Mouse (Mus musculus): ENCODE results near the gene Eif3i. TPM values are rescaled to one million over a fixed set of nuclear protein-coding genes. Genes with fewer than 3 reads are reported as not detected.

The Eif3i gene
- polyA plus RNA-seq, 1 experiment from 2014 or later = 307 TPM

GRCm38 (mm10) chr4:129577688-129578087, 22.8 kb downstream of the Eif3i start:
- H3K9ac ChIP-seq (replicated peaks; ENCODE audit: low read length) = peak overlapping the region; percentile 56; the same call in 1 of the 2 replicates
- 73% methylated on average over 7 of the region's 7 CpGs for WGBS
- H3K4me2 ChIP-seq (replicated peaks; ENCODE audit: low read depth, low read length) = peak overlapping the region; percentile 41

GRCm38 (mm10) chr4:129576863-129577491, 23.5 kb downstream of the Eif3i start:
- ATAC-seq (ENCODE audit: low FRiP score, low TSS enrichment) = no peak; the same call in 1 of the 2 replicates
- H3K4me2 ChIP-seq (replicated peaks; ENCODE audit: low read depth, low read length) = peak overlapping the region; percentile 41
- peak overlapping the region; percentile 34 for H3K4me3 ChIP-seq (ENCODE audit: low read length)
- peaks cover 17% of the 10 kb centered on the region for H3K4me1 ChIP-seq (ENCODE audit: insufficient read depth, low read length)
- H3K9me3 ChIP-seq (ENCODE audit: low read length) = no peaks in the 10 kb centered on the region
- H3K27ac ChIP-seq (ENCODE audit: low read length) = no peak overlapping the region
- no peaks in the 10 kb centered on the region for H3K27me3 ChIP-seq (ENCODE audit: insufficient read depth, low read length)
- H3K36me3 ChIP-seq (ENCODE audit: insufficient read depth, low read length) = no peaks in the 10 kb centered on the region
- peak overlapping the region; percentile 56 for H3K9ac ChIP-seq (replicated peaks; ENCODE audit: low read length)
- WGBS = 34% methylated on average over 21 of the region's 21 CpGs

More at GRCm38 (mm10) chr4:129577688-129578087, 22.8 kb downstream of the Eif3i start:
- H3K4me3 ChIP-seq (ENCODE audit: low read length) = peak overlapping the region; percentile 34
- no peak for ATAC-seq (ENCODE audit: low FRiP score, low TSS enrichment)
- no peaks in the 10 kb centered on the region for H3K36me3 ChIP-seq (ENCODE audit: insufficient read depth, low read length)
- no peaks in the 10 kb centered on the region for H3K27me3 ChIP-seq (ENCODE audit: insufficient read depth, low read length)
- H3K27ac ChIP-seq (ENCODE audit: low read length) = peak overlapping the region; percentile 46; the same call in 1 of the 2 replicates
- peaks cover 17% of the 10 kb centered on the region for H3K4me1 ChIP-seq (ENCODE audit: insufficient read depth, low read length)
- no peaks in the 10 kb centered on the region for H3K9me3 ChIP-seq (ENCODE audit: low read length)

- Histone ChIP-seq H3K9ac (replicated peaks; ENCODE audit: low read length) (peak overlapping the region; percentile 53; the same call in 1 of the 2 replicates), H3K4me3 (ENCODE audit: low read length) (no peak overlapping the region; the same call in 1 of the 2 replicates), H3K4me2 (replicated peaks; ENCODE audit: low read depth, low read length) (peak overlapping the region; percentile 31; the same call in 1 of the 2 replicates), H3K4me1 (ENCODE audit: insufficient read depth, low read length) (peaks cover 16% of the 10 kb centered on the region), H3K36me3 (ENCODE audit: insufficient read depth, low read length) (no peaks in the 10 kb centered on the region), H3K27ac (ENCODE audit: low read length) (peak overlapping the region; percentile 79), H3K9me3 (ENCODE audit: low read length) (no peaks in the 10 kb centered on the region), H3K27me3 (ENCODE audit: insufficient read depth, low read length) (no peaks in the 10 kb centered on the region)
- ATAC-seq (ENCODE audit: low FRiP score, low TSS enrichment) = peak; percentile 53
- WGBS = 18% methylated on average over 7 of the region's 8 CpGs
These were observed 25.1 kb downstream of the Eif3i start for GRCm38 (mm10) chr4:129575171-129575844.

- Histone ChIP-seq H3K4me3 (ENCODE audit: low read length) (no peak within 1 kb of the TSS), H3K9me3 (ENCODE audit: low read length) (no peaks in the 10 kb centered on the region), H3K4me1 (ENCODE audit: insufficient read depth, low read length) (peaks cover 13% of the 10 kb centered on the region), H3K36me3 (ENCODE audit: insufficient read depth, low read length) (no peaks in the 10 kb centered on the region), H3K27me3 (ENCODE audit: insufficient read depth, low read length) (no peaks in the 10 kb centered on the region), H3K4me2 (replicated peaks; ENCODE audit: low read depth, low read length) (no peak within 1 kb of the TSS), H3K27ac (ENCODE audit: low read length) (peak within 1 kb of the TSS; percentile 54), H3K9ac (replicated peaks; ENCODE audit: low read length) (no peak within 1 kb of the TSS)
- ATAC-seq (ENCODE audit: low FRiP score, low TSS enrichment) = no peak
- WGBS = 93% methylated on average over 8 of the region's 8 CpGs
These were observed 27.0 kb downstream of the Eif3i start, which contains the start of gene Lck for GRCm38 (mm10) chr4:129573430-129573829. Gene Lck, minus strand, starts transcription at chr4:129573641.

- H3K27ac ChIP-seq (ENCODE audit: low read length) = peak overlapping the region; percentile 54
- H3K9ac ChIP-seq (replicated peaks; ENCODE audit: low read length) = no peak overlapping the region
- no peaks in the 10 kb centered on the region for H3K36me3 ChIP-seq (ENCODE audit: insufficient read depth, low read length)
- no peak overlapping the region for H3K4me2 ChIP-seq (replicated peaks; ENCODE audit: low read depth, low read length)
- H3K9me3 ChIP-seq (ENCODE audit: low read length) = no peaks in the 10 kb centered on the region
- H3K4me1 ChIP-seq (ENCODE audit: insufficient read depth, low read length) = peaks cover 13% of the 10 kb centered on the region
- no peaks in the 10 kb centered on the region for H3K27me3 ChIP-seq (ENCODE audit: insufficient read depth, low read length)
- H3K4me3 ChIP-seq (ENCODE audit: low read length) = no peak overlapping the region
- no peak for ATAC-seq (ENCODE audit: low FRiP score, low TSS enrichment)
- WGBS = 84% methylated on average over 4 of the region's 4 CpGs
These were observed 27.4 kb downstream of the Eif3i start for GRCm38 (mm10) chr4:129573093-129573370.

- WGBS = 69% methylated on average over 13 of the region's 13 CpGs
- no peak for ATAC-seq (ENCODE audit: low FRiP score, low TSS enrichment)
- H3K9ac ChIP-seq (replicated peaks; ENCODE audit: low read length) = no peak overlapping the region
- no peaks in the 10 kb centered on the region for H3K36me3 ChIP-seq (ENCODE audit: insufficient read depth, low read length)
- no peaks in the 10 kb centered on the region for H3K9me3 ChIP-seq (ENCODE audit: low read length)
- no peak overlapping the region for H3K4me3 ChIP-seq (ENCODE audit: low read length)
- no peaks in the 10 kb centered on the region for H3K27me3 ChIP-seq (ENCODE audit: insufficient read depth, low read length)
- peaks cover 13% of the 10 kb centered on the region for H3K4me1 ChIP-seq (ENCODE audit: insufficient read depth, low read length)
- peak overlapping the region; percentile 54 for H3K27ac ChIP-seq (ENCODE audit: low read length)
- H3K4me2 ChIP-seq (replicated peaks; ENCODE audit: low read depth, low read length) = no peak overlapping the region
These were observed 28.0 kb downstream of the Eif3i start for GRCm38 (mm10) chr4:129572236-129573092.

- Histone ChIP-seq H3K4me3 (ENCODE audit: low read length) (no peak overlapping the region), H3K9me3 (ENCODE audit: low read length) (no peaks in the 10 kb centered on the region), H3K27ac (ENCODE audit: low read length) (peak overlapping the region; percentile 34; the same call in 1 of the 2 replicates), H3K4me1 (ENCODE audit: insufficient read depth, low read length) (peaks cover 7% of the 10 kb centered on the region), H3K27me3 (ENCODE audit: insufficient read depth, low read length) (no peaks in the 10 kb centered on the region), H3K4me2 (replicated peaks; ENCODE audit: low read depth, low read length) (no peak overlapping the region), H3K9ac (replicated peaks; ENCODE audit: low read length) (no peak overlapping the region), H3K36me3 (ENCODE audit: insufficient read depth, low read length) (no peaks in the 10 kb centered on the region)
- no peak for ATAC-seq (ENCODE audit: low FRiP score, low TSS enrichment)
- 69% methylated on average over 8 of the region's 8 CpGs for WGBS
These were observed 28.8 kb downstream of the Eif3i start for GRCm38 (mm10) chr4:129571551-129572084.

GRCm38 (mm10) chr4:129570028-129570427, 30.4 kb downstream of the Eif3i start:
- H3K4me1 ChIP-seq (ENCODE audit: insufficient read depth, low read length) = peaks cover 1% of the 10 kb centered on the region; the same call in 1 of the 2 replicates
- no peaks in the 10 kb centered on the region for H3K9me3 ChIP-seq (ENCODE audit: low read length)
- WGBS = 84% methylated on average over 6 of the region's 6 CpGs
- H3K9ac ChIP-seq (replicated peaks; ENCODE audit: low read length) = no peak overlapping the region
- no peak overlapping the region for H3K4me3 ChIP-seq (ENCODE audit: low read length)
- H3K27me3 ChIP-seq (ENCODE audit: insufficient read depth, low read length) = no peaks in the 10 kb centered on the region
- no peak for ATAC-seq (ENCODE audit: low FRiP score, low TSS enrichment)
- no peak overlapping the region for H3K27ac ChIP-seq (ENCODE audit: low read length)
- H3K4me2 ChIP-seq (replicated peaks; ENCODE audit: low read depth, low read length) = no peak overlapping the region
- no peaks in the 10 kb centered on the region for H3K36me3 ChIP-seq (ENCODE audit: insufficient read depth, low read length)

GRCm38 (mm10) chr4:129568366-129568765, 32.1 kb downstream of the Eif3i start:
- 88% methylated on average over 7 of the region's 7 CpGs for WGBS
- H3K27ac ChIP-seq (ENCODE audit: low read length) = no peak overlapping the region

More at GRCm38 (mm10) chr4:129568366-129568765, 32.1 kb downstream of the Eif3i start:
- H3K27me3 ChIP-seq (ENCODE audit: insufficient read depth, low read length) = no peaks in the 10 kb centered on the region
- H3K4me2 ChIP-seq (replicated peaks; ENCODE audit: low read depth, low read length) = no peak overlapping the region
- no peak overlapping the region for H3K4me3 ChIP-seq (ENCODE audit: low read length)
- ATAC-seq (ENCODE audit: low FRiP score, low TSS enrichment) = no peak
- no peaks in the 10 kb centered on the region for H3K36me3 ChIP-seq (ENCODE audit: insufficient read depth, low read length)
- H3K9me3 ChIP-seq (ENCODE audit: low read length) = no peaks in the 10 kb centered on the region
- no peak overlapping the region for H3K9ac ChIP-seq (replicated peaks; ENCODE audit: low read length)
- H3K4me1 ChIP-seq (ENCODE audit: insufficient read depth, low read length) = peaks cover 3% of the 10 kb centered on the region

Measured in kidney, embryonic 16.5 days (tissue).